Mouse (Mus musculus) embryonic fibroblast, embryonic 13.5 days (primary cell): ENCODE data around the gene Mroh2a.

Experiments used
- CTCF ChIP-seq: IDR thresholded peaks from 2 replicates; pipeline ENCODE4 v1.5.1; 2011; ENCODE audit warnings: mild to moderate bottlenecking, control low read depth, low read length, moderate library complexity, borderline replicate concordance; ENCODE audit not compliant: insufficient read depth
- POLR2A ChIP-seq: IDR thresholded peaks from 2 replicates; pipeline ENCODE4 v1.6.1; 2011; ENCODE audit warnings: low read depth, mild to moderate bottlenecking, control low read depth, low read length, moderate library complexity

GRCm38 (mm10) chr1:88253540-88253939 is 26.8 kb downstream of the Mroh2a start:
- TF ChIP-seq POLR2A (no peak), CTCF (no peak)
